Mouse (Mus musculus): ENCODE results near the gene Dock3.

- TF ChIP-seq GATA1 (IDR thresholded peaks at IDR 0.05; ENCODE audit: borderline replicate concordance, low read length) = no peak
- TF ChIP-seq FLI1 (IDR thresholded peaks at IDR 0.05; ENCODE audit: low read length) = no peak
Measured at GRCm38 (mm10) chr9:106914878-106915277, 316.8 kb downstream of the Dock3 start.

Measured in megakaryocyte, embryonic 14.5 days (primary cell).